Mouse (Mus musculus) midbrain, embryonic 16.5 days (tissue): ENCODE measurements around the gene Foxo6. TPM values are rescaled to one million over a fixed set of nuclear protein-coding genes. Genes with fewer than 3 reads are reported as not detected.

Experiments used
- polyA plus RNA-seq: library from polyadenylated mRNA; unstranded; fragments of >200 nt; fragmentation: Nextera tagmentation; extraction: Ambion mirVana; gene quantifications from 2 replicates; pipeline ENCODE4 v1.2.1, GENCODE M21; 2015

Gene Foxo6
- polyA plus RNA-seq, 1 experiment from 2014 or later = 1.1 TPM

Other genes with a start within 250 kb of the Foxo6 start
- gene AL607142.1, start 222.4 kb downstream of the Foxo6 start, polyA plus RNA-seq = not detected in 2 replicates
- 0.19 TPM in 1 of 2 replicates, not detected in the other for gene Edn2, start 126.1 kb downstream of the Foxo6 start, polyA plus RNA-seq
- gene Scmh1, start 117.9 kb upstream of the Foxo6 start, polyA plus RNA-seq = 92.3 and 97.8 TPM in 2 replicates
- gene Slfnl1, start 244.9 kb upstream of the Foxo6 start, polyA plus RNA-seq = not detected in 2 replicates